Mouse (Mus musculus) kidney, adult 9 months (tissue): Measurements from ENCODE around the gene Gad1.

ENCODE experiments used
- DNase-seq: peaks from one replicate; pipeline ENCODE4 v3.0.0; 2022

Gene Gad1

GRCm38 (mm10) chr2:70629921-70630320, 77.0 kb downstream of the Gad1 start:
- no peak for DNase-seq

- DNase-seq: no peak
Observed at GRCm38 (mm10) chr2:70631321-70631720, 78.4 kb downstream of the Gad1 start.

- DNase-seq: no peak
Observed at GRCm38 (mm10) chr2:70632412-70632811, 79.5 kb downstream of the Gad1 start.

- no peak for DNase-seq
Observed at GRCm38 (mm10) chr2:70634028-70634690, 81.3 kb downstream of the Gad1 start.

- DNase-seq: no peak
Observed at GRCm38 (mm10) chr2:70640968-70641367, 88.1 kb downstream of the Gad1 start.

- DNase-seq: peak; percentile 25
Observed at GRCm38 (mm10) chr2:70642971-70643565, 90.2 kb downstream of the Gad1 start.

- no peak for DNase-seq
Observed at GRCm38 (mm10) chr2:70645266-70645780, 92.5 kb downstream of the Gad1 start.

GRCm38 (mm10) chr2:70647681-70648080, 94.8 kb downstream of the Gad1 start:
- DNase-seq: no peak

- DNase-seq: no peak
Observed at GRCm38 (mm10) chr2:70648271-70648670, 95.4 kb downstream of the Gad1 start.

- no peak for DNase-seq
Observed at GRCm38 (mm10) chr2:70649471-70649870, 96.6 kb downstream of the Gad1 start.
